Mouse (Mus musculus) kidney, embryonic 16.5 days (tissue): Measurements from ENCODE around the gene Ankrd36. TPM values are rescaled to one million over a fixed set of nuclear protein-coding genes. Genes with fewer than 3 reads are reported as not detected.
"Not testable (repeated sequence)": the region's sequence is repeated elsewhere in the genome, so short reads cannot be mapped to it uniquely, and the experiment has no call there.

Experiments
- ATAC-seq: fragments of 200-750 bp; cut with Nextera tagmentation; 2 replicates; pipeline ENCODE4 v1.8.0; 2017; ENCODE audit warnings: moderate TSS enrichment; ENCODE audit not compliant: low FRiP score, low TSS enrichment
- H3K27ac ChIP-seq: fragments of 300-500 bp; sonication (generic); 2 replicates; pipeline ENCODE4 v1.5.1; 2014; ENCODE audit warnings: low read length
- H3K27me3 ChIP-seq: fragments of 300-500 bp; sonication (generic); 2 replicates; pipeline ENCODE4 v1.6.1; 2014; ENCODE audit warnings: low read length, control low read depth, mixed read lengths; ENCODE audit not compliant: insufficient read depth
- H3K36me3 ChIP-seq: fragments of 300-500 bp; sonication (generic); 2 replicates; pipeline ENCODE4 v1.6.1; 2014; ENCODE audit warnings: low read length, control low read depth, mixed read lengths; ENCODE audit not compliant: insufficient read depth
- H3K4me1 ChIP-seq: fragments of 300-500 bp; sonication (generic); 2 replicates; pipeline ENCODE4 v1.6.1; 2014; ENCODE audit warnings: low read length, control low read depth, mixed read lengths; ENCODE audit not compliant: insufficient read depth
- H3K4me2 ChIP-seq: fragments of 300-500 bp; sonication (generic); replicated peaks from 2 replicates; pipeline ENCODE4 v1.6.1; 2014; ENCODE audit warnings: low read depth, low read length
- H3K4me3 ChIP-seq: fragments of 300-500 bp; sonication (generic); 2 replicates; pipeline ENCODE4 v1.5.1; 2014; ENCODE audit warnings: mild to moderate bottlenecking, low read length
- H3K9ac ChIP-seq: fragments of 300-500 bp; sonication (generic); replicated peaks from 2 replicates; pipeline ENCODE4 v1.6.1; 2014; ENCODE audit warnings: low read length
- H3K9me3 ChIP-seq: fragments of 300-500 bp; sonication (generic); 2 replicates; pipeline ENCODE4 v1.6.1; 2016; ENCODE audit warnings: low read length, control low read depth
- WGBS: fragments of 180-500 bp; shearing (Covaris S2); extraction: QIAGEN DNeasy Blood & Tissue Kit; methylation state at CpG from one replicate; pipeline ENCODE4 v1.1.7; 2014; 5-methylcytosine and 5-hydroxymethylcytosine counted together
- polyA plus RNA-seq: library from polyadenylated mRNA; unstranded; fragments of >200 nt; fragmentation: Nextera tagmentation; extraction: Ambion mirVana; gene quantifications from 2 replicates; pipeline ENCODE4 v1.2.1, GENCODE M21; 2015

The Ankrd36 gene
- polyA plus RNA-seq, 1 experiment from 2014 or later = not detected

DNA sequence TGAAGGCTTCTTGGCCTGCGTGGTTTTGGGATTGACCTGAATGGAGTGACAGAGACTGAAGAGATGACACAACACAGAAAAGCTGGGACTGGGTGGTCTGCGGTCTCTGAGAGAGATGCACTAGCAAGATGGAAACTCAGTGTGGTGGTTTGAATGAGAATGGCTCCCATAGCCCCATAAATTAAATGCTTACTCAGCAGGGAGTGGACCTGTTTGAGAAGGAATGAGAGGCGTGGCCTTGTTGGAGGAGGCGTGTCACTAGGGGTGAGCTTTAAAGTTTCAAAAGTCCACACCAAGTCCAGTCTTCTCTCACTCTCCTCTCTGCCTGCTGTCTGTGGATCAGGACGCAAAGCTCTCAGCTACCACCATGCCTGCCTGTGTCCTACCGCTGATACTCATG, 1.8 kb upstream of the Ankrd36 start:
- Histone ChIP-seq H3K9ac (no peak overlapping the region), H3K9me3 (no peaks in the 10 kb centered on the region), H3K27ac (no peak overlapping the region), H3K4me2 (no peak overlapping the region), H3K4me1 (no peaks in the 10 kb centered on the region), H3K36me3 (no peaks in the 10 kb centered on the region), H3K27me3 (no peaks in the 10 kb centered on the region), H3K4me3 (no peak overlapping the region)
- WGBS = 98% methylated on average over 6 of the region's 6 CpGs
- ATAC-seq = no peak

DNA sequence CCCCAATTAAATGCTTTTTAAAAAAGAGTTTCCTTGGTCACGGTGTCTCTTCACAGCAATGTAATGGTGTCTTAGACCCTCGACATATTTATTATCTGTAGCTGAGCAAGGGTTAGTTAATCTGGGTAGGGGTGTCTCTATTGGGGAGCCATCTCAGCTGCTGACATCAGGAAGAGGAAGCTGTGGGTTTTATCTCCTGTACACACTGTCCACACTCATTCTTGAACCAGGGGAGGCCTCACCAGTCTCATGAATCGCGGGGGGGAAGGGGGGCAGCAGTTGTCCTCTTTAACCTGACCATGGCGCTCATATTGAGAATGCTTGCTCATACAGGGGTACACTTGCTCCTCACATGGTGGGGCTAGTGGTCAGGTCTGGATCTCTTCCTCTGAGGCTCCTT, 1.4 kb upstream of the Ankrd36 start:
- Histone ChIP-seq H3K9ac (no peak overlapping the region), H3K4me1 (no peaks in the 10 kb centered on the region), H3K4me2 (no peak overlapping the region), H3K9me3 (no peaks in the 10 kb centered on the region), H3K4me3 (no peak overlapping the region), H3K27me3 (no peaks in the 10 kb centered on the region), H3K36me3 (no peaks in the 10 kb centered on the region), H3K27ac (no peak overlapping the region)
- WGBS = 95% methylated on average over 5 of the region's 5 CpGs
- ATAC-seq = no peak

DNA sequence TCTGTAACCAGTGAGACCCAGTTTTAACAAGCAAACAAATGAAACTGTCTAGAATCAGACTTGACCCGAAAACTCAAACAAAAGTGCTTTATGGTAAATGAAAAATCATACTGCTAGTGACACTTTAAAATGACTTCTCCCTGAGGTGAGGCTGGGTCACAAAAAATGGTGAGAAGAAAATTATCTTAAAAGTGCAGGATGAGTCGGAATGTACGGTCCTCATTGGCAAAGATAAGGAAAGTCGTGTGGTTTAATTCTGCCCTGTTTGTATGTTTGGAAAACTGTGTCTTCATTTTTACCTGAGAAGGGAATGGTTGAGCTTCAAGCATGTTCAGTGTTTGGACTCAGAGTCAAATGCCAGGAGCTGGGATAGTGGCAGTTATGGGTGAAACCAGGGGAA, 2.4 kb downstream of the Ankrd36 start:
- Histone ChIP-seq H3K27me3 (no peaks in the 10 kb centered on the region), H3K9ac (no peak overlapping the region), H3K4me1 (no peaks in the 10 kb centered on the region), H3K4me2 (no peak overlapping the region), H3K36me3 (no peaks in the 10 kb centered on the region), H3K9me3 (no peaks in the 10 kb centered on the region), H3K27ac (no peak overlapping the region), H3K4me3 (no peak overlapping the region)
- 87% methylated on average over 4 of the region's 4 CpGs for WGBS
- no peak for ATAC-seq

DNA sequence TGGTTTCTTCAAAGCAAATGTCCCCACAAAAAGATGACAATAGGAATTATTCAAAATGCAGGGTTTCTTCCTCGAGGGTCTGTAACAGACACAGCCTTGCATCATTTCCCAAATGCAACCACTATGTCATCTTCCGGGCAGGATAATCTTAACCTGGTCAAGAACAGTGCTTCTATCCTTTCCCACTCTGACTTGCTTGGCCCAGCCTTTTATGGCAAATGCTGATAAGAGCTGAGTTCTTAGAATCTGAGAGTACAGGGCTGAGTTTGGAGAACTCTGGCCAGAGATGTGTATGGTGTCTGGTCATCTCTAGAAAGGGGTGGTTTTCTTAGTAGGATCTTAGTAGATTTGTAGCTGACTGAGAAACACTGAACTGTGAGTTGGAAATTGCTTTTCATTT, 4.3 kb downstream of the Ankrd36 start:
- H3K36me3 ChIP-seq = no peaks in the 10 kb centered on the region
- no peaks in the 10 kb centered on the region for H3K4me1 ChIP-seq
- no peak overlapping the region for H3K4me3 ChIP-seq
- H3K27ac ChIP-seq = no peak overlapping the region
- no peak overlapping the region for H3K9ac ChIP-seq
- no peak overlapping the region for H3K4me2 ChIP-seq
- ATAC-seq = no peak
- no peaks in the 10 kb centered on the region for H3K27me3 ChIP-seq
- H3K9me3 ChIP-seq = no peaks in the 10 kb centered on the region
- 80% methylated on average over 2 of the region's 2 CpGs for WGBS

DNA sequence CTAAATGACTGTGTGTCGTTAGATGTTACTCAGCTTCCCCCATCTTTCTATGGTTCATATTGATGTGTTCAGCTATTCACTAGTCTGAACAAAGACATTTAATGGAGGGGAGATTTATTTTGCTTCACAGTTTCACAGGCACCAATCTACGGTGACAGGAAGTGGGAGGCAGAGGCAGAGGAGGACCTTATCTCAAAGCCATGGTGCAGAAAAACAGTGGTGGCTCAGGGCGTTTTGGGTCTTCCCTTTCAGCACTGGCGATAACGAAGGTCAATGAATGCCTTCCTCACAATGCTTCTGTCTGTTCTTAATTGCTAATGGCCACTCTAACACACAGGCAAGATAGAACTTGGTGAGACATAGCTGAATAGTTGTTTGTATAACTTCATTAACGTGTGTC, 5.6 kb downstream of the Ankrd36 start:
- Histone ChIP-seq H3K9ac (no peak overlapping the region), H3K4me3 (no peak overlapping the region), H3K4me1 (no peaks in the 10 kb centered on the region), H3K9me3 (no peaks in the 10 kb centered on the region), H3K27ac (no peak overlapping the region), H3K36me3 (no peaks in the 10 kb centered on the region), H3K4me2 (no peak overlapping the region), H3K27me3 (no peaks in the 10 kb centered on the region)
- ATAC-seq = no peak
- 53% methylated on average over 6 of the region's 6 CpGs for WGBS

DNA sequence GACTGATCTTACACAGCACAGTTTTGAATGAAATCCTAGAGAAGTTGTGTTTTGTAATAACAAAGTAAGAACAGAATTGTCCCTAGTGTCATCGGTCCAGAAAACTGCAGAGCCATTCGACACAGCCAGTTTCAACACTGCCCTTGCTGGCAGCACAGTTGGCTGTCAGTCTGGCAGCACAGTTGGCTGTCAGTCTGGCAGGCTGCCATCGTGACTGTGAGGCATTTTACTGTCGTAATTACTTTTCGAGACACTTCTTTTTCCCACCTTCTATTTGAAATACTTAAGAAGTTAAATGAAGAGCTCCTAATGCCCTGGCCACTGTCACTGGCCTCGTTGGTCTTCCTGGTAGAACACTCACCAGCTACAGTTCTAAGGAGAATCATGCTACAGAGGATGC, 22.9 kb downstream of the Ankrd36 start:
- H3K4me2 ChIP-seq = no peak overlapping the region
- no peak overlapping the region for H3K9ac ChIP-seq
- no peaks in the 10 kb centered on the region for H3K9me3 ChIP-seq
- 63% methylated on average over 6 of the region's 6 CpGs for WGBS
- no peak overlapping the region for H3K27ac ChIP-seq
- no peak for ATAC-seq
- H3K4me3 ChIP-seq = no peak overlapping the region
- H3K27me3 ChIP-seq = no peaks in the 10 kb centered on the region
- H3K4me1 ChIP-seq = no peaks in the 10 kb centered on the region
- no peaks in the 10 kb centered on the region for H3K36me3 ChIP-seq

DNA sequence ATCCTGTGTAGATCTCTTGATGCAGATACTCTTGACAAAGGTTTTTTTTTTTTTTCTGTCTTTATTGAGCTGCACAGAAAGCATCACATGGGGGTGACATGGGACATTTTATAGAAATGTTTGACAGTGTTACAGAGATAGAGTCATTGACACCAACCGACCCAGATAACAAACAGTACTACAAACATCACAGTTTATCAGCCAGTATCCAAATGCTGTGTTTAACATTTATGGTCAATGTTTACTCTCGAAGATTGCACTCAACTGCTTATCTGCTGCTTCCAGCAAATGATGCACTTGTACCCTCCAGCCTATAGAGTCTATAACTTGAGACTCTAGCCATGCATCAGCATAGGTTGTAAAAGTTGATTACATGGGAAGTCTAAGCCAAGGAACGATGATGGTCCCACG, 25.9 kb downstream of the Ankrd36 start:
- Histone ChIP-seq H3K4me3 (no peak overlapping the region), H3K9me3 (no peaks in the 10 kb centered on the region), H3K27me3 (no peaks in the 10 kb centered on the region), H3K27ac (no peak overlapping the region), H3K4me2 (no peak overlapping the region), H3K9ac (no peak overlapping the region), H3K36me3 (no peaks in the 10 kb centered on the region), H3K4me1 (no peaks in the 10 kb centered on the region)
- WGBS = 73% methylated on average over 4 of the region's 4 CpGs
- no peak for ATAC-seq

DNA sequence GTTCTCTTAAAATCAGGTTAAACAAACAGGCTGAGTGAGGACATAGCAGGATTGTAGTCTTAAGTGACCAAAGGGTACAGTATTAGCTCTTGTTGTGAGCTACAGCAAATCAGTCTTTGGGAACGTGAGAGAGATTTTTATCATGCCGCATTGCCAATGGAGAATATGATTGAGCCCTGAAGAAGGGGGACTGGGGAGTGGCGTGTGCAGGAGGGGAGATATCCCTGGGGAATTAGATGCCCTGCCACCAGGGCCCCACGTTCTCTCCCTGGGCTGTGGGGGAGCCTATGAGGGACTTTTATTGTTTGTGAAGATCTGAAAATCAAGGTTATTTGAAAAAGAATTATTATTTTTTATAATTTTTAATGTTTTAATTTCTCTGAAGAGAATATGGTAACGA, 26.3 kb downstream of the Ankrd36 start:
- Histone ChIP-seq H3K27ac (no peak overlapping the region), H3K27me3 (no peaks in the 10 kb centered on the region), H3K36me3 (no peaks in the 10 kb centered on the region), H3K9me3 (no peaks in the 10 kb centered on the region), H3K4me2 (no peak overlapping the region), H3K4me1 (no peaks in the 10 kb centered on the region), H3K9ac (no peak overlapping the region), H3K4me3 (no peak overlapping the region)
- WGBS = 85% methylated on average over 5 of the region's 5 CpGs
- no peak for ATAC-seq

DNA sequence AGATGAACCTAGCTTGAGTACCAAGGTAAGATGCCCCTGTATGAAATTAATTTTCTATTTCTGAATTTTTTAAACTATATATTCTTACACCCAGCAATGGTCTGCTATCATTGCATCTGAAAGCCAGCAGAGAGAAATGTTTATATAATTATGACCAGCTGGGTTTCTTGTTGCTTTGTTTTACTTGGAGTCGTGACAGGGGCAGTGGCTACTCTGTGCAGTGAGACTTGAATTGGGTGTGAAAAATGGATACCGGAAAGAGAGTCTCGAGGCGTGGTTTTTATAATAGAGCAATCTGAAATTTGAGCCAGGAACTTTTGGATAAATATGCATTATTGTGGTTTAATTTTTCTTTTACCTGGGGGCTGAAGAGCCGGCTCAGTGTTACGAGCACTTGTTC, 27.3 kb downstream of the Ankrd36 start:
- Histone ChIP-seq H3K36me3 (no peaks in the 10 kb centered on the region), H3K4me2 (no peak overlapping the region), H3K9ac (no peak overlapping the region), H3K9me3 (no peaks in the 10 kb centered on the region), H3K27me3 (no peaks in the 10 kb centered on the region), H3K27ac (no peak overlapping the region), H3K4me3 (no peak overlapping the region), H3K4me1 (no peaks in the 10 kb centered on the region)
- no peak for ATAC-seq
- 66% methylated on average over 6 of the region's 6 CpGs for WGBS

DNA sequence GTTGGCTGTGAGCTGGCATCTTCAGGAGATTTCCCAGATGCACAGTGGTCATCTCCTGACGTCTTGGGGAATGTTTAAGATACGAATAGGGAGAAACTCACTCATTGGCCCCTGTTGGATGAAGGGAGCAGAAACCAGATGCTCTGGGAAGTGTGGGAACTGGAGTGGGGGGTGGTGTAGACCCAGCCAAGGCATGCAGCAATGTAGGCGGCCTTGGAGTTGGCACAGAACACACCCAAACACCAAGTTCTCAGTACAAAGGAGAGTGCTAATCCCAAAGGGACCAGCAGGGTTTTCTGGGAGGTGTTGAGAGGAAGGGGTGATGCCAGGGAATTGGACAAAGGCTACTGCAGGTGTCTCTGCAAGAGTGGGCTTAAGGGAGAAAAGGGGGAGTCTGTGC, 35.9 kb downstream of the Ankrd36 start:
- 83% methylated on average over 3 of the region's 3 CpGs for WGBS
- no peak overlapping the region for H3K4me2 ChIP-seq

DNA sequence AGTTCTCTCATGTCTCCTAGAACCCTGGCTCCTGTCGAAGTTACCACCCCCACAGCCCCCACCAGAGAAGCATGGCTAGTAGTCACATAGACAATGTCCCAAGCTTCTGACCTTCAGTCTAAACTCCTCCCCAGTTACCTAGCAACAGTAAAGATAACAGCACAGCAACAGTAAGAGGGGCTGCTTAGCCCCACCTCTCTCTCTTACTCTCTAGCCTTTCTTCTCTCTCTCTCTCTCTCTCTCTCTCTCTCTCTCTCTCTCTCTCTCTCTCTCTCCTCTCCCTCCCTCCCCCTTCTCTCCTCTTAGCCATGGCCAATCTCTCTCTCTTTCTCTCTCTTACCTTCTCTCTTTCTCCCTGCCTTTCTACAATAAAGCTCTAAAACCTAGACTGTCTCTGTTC, 42.4 kb downstream of the Ankrd36 start:
- not testable (repeated sequence) for H3K36me3 ChIP-seq, H3K9ac ChIP-seq, H3K4me1 ChIP-seq, H3K4me2 ChIP-seq, H3K9me3 ChIP-seq, H3K27ac ChIP-seq, H3K4me3 ChIP-seq, H3K27me3 ChIP-seq, ATAC-seq
- 57% methylated on average over 1 of the region's 1 CpGs for WGBS

More for the DNA sequence above, 35.9 kb downstream of the Ankrd36 start:
- H3K27me3 ChIP-seq = no peaks in the 10 kb centered on the region
- H3K4me1 ChIP-seq = no peaks in the 10 kb centered on the region
- ATAC-seq = no peak
- H3K9ac ChIP-seq = no peak overlapping the region
- no peaks in the 10 kb centered on the region for H3K36me3 ChIP-seq
- H3K27ac ChIP-seq = no peak overlapping the region
- no peaks in the 10 kb centered on the region; the same call in 1 of the 2 replicates for H3K9me3 ChIP-seq
- no peak overlapping the region for H3K4me3 ChIP-seq
